Mouse (Mus musculus) lung, adult 2 months (tissue): ENCODE data around the gene Znrf4.

ENCODE experiments used
- CTCF ChIP-seq: fragments of 200-500 bp; IDR thresholded peaks from 2 replicates; pipeline ENCODE4 v1.5.1; 2011; ENCODE audit warnings: mild to moderate bottlenecking, low read length, control low read depth; ENCODE audit not compliant: insufficient read depth
- POLR2A ChIP-seq: fragments of 200-500 bp; IDR thresholded peaks from 2 replicates; pipeline ENCODE4 v1.6.1; 2011; ENCODE audit warnings: low read depth, mild to moderate bottlenecking, control low read depth, low read length, borderline replicate concordance; ENCODE audit errors: extremely low read depth

DNA sequence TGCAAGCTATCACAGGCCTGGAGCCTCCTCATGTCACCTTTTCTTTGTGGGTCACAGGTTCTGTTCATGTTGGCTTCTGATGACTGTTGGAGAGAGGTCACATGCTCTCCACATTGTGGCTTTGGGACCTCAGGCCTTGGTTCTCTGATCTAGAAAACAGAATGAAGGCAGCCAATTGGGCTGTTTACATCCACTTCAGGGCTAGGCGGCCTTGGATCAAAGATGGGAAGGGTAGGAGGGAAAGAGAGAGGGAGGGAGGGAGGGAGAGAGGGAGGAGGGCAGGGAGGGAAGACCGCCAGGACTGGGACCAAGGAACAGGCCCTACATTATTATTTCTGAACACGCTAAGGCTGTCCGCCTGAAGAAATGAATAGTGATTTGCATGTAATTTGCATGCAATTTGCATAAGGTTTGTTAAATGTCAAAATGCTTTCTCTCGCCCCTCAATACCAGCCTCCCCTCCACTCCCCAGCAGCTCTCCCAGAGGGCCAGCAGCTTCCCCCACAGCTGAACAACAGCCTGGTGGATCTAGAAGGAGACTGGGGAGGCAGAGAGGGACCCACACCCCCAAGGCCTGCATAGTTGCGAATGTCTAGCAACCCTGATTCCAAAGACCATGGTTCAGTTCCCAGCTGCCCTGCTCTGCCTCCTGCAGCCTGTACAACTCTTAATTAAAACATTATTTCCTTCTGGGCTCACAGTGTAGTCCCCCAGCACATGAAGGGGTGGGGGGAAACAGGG lies 39.8 kb upstream of the Znrf4 start:
- TF ChIP-seq POLR2A (no peak), CTCF (no peak)
